Mouse (Mus musculus): ENCODE data around the gene Gm20814. TPM values are rescaled to one million over a fixed set of nuclear protein-coding genes. Genes with fewer than 3 reads are reported as not detected.

Gm20814 gene
- not detected in 2 replicates for polyA plus RNA-seq (2012; rRNA removed; ENCODE audit: low replicate concordance)

DNA sequence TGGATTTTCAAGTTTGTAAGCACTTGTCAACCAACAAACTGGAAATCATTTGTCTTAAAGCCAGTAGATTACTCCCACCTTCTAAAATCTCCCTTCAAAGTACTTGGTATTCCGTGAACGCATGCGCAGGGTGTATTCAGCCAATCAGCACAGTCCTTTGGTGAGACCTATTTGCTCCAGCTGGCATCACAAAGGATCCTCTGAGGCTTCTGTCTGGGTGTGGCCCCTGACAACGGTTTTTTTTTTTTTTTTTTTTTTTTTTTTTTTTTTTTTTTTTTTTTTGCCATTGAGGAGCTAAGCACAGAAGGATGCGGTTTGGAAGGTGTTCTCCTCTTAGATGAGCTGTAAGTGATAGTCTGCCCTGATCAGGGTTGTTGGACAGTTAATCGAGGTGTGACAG is at the start of gene Gm20814:
Gene Gm20814 (plus strand): TSS at position 301 of the 400 bp plus-strand sequence.

Data from duodenum, adult 2 months (tissue).